Mouse (Mus musculus): Measurements from ENCODE around the gene Arl2.

- TF ChIP-seq POLR2AphosphoS2 (IDR thresholded peaks at IDR 0.05; ENCODE audit: insufficient read length, low read depth): no peak
- TF ChIP-seq MAX (IDR thresholded peaks at IDR 0.05; ENCODE audit: low read depth): no peak
- TF ChIP-seq POLR2A (IDR thresholded peaks at IDR 0.05; ENCODE audit: insufficient read length, low read depth): no peak
- TF ChIP-seq USF1 (IDR thresholded peaks at IDR 0.05; ENCODE audit: low read depth): no peak
Measured at GRCm38 (mm10) chr19:6121761-6122160, 19.6 kb downstream of the Arl2 start.
